ENCODE assay signal across 27 mouse cellular contexts in the genomic region with DNA sequence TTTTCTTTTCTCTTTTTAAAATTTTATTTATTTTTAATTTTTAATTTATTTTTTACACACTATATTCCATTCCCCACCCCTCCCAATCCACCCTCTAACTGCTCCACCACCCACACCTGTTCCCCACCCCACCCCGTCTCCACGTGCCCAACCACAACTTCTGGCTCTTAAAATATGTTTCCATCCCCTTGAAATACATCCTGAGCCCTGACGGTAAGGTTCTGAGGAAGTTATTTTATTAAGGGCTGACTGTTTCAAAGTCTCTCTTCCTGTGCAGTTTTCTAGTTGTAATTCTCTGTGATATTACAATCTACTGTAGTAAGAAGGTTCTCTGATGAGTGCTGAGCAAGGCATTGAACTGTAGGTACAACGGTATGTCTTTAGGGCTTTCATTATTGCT.
"Had no signal": no experiment of that assay in that cellular context is flagged by ENCODE, and none has a peak within 500 bp of the region (broad histone marks: within the 10 kb centered on the region; RNA-seq: fewer than 3 reads in every experiment).

No protein-coding gene starts in this region.

- H3K27me3 ChIP-seq: embryonic facial prominence, embryonic 12.5 days; embryonic facial prominence, embryonic 13.5 days; embryonic facial prominence, embryonic 15.5 days; forebrain, embryonic 12.5 days; forebrain, embryonic 13.5 days; forebrain, embryonic 15.5 days had no signal

- H3K27ac ChIP-seq: embryonic facial prominence, embryonic 10.5 days; embryonic facial prominence, embryonic 12.5 days; embryonic facial prominence, embryonic 13.5 days; embryonic facial prominence, embryonic 15.5 days; forebrain, embryonic 10.5 days; forebrain, embryonic 12.5 days; forebrain, embryonic 13.5 days; forebrain, embryonic 15.5 days; gastrocnemius, adult 2 months; heart, adult 2 months had no signal

- H3K4me3 ChIP-seq: embryonic facial prominence, embryonic 10.5 days; embryonic facial prominence, embryonic 12.5 days; embryonic facial prominence, embryonic 13.5 days; embryonic facial prominence, embryonic 15.5 days; erythroblast, embryonic 14.5 days; forebrain, embryonic 10.5 days; forebrain, embryonic 12.5 days; forebrain, embryonic 13.5 days; forebrain, embryonic 15.5 days; gastrocnemius, adult 2 months; heart, adult 2 months had no signal

- H3K36me3 ChIP-seq: embryonic facial prominence, embryonic 10.5 days; embryonic facial prominence, embryonic 12.5 days; embryonic facial prominence, embryonic 13.5 days; embryonic facial prominence, embryonic 15.5 days; forebrain, embryonic 10.5 days; forebrain, embryonic 12.5 days; forebrain, embryonic 15.5 days had no signal

- DNase-seq: cerebellum, adult 8-10 months; cerebellum, adult 9-10 months; cerebellum, adult 9-11 months; cerebellum, postnatal 14 days; cerebellum, postnatal 25 days; cerebellum, postnatal 36 days; embryo, embryonic 11 days; forebrain, postnatal 0 days; gastrocnemius, adult 2 months; gastrocnemius, postnatal 10 days; gastrocnemius, postnatal 14 days; gastrocnemius, postnatal 25 days; gastrocnemius, postnatal 36 days; heart, adult 11 months; heart, adult 18-20 months; heart, adult 2 months had no signal

- ATAC-seq: forebrain, embryonic 13.5 days; forebrain, embryonic 14.5 days; forebrain, embryonic 15.5 days; forebrain, embryonic 16.5 days; forebrain, postnatal 0 days had no signal

- H3K4me2 ChIP-seq: embryonic facial prominence, embryonic 12.5 days; embryonic facial prominence, embryonic 13.5 days; embryonic facial prominence, embryonic 15.5 days; forebrain, embryonic 12.5 days; forebrain, embryonic 13.5 days; forebrain, embryonic 15.5 days had no signal

- H3K9ac ChIP-seq: embryonic facial prominence, embryonic 12.5 days; embryonic facial prominence, embryonic 13.5 days; embryonic facial prominence, embryonic 15.5 days; forebrain, embryonic 12.5 days; forebrain, embryonic 13.5 days; forebrain, embryonic 15.5 days; forebrain, postnatal 0 days had no signal

- H3K4me1 ChIP-seq: embryonic facial prominence, embryonic 10.5 days; embryonic facial prominence, embryonic 12.5 days; embryonic facial prominence, embryonic 13.5 days; embryonic facial prominence, embryonic 15.5 days; forebrain, embryonic 10.5 days; forebrain, embryonic 12.5 days; forebrain, embryonic 13.5 days; forebrain, embryonic 15.5 days had no signal

- H3K9me3 ChIP-seq: embryonic facial prominence, embryonic 10.5 days; embryonic facial prominence, embryonic 12.5 days; embryonic facial prominence, embryonic 13.5 days; embryonic facial prominence, embryonic 15.5 days; forebrain, embryonic 10.5 days; forebrain, embryonic 12.5 days; forebrain, embryonic 13.5 days; forebrain, embryonic 15.5 days had no signal
